Mouse (Mus musculus) liver, embryonic 11.5 days (tissue): ENCODE measurements at regions not wholly inside any gene's neighbourhood (a gene's known extent, or its start where the extent isn't known, plus 50 kb on each side); places are given as distances from the start of the nearest gene placed in this dataset.
"Not testable (repeated sequence)": the region's sequence is repeated elsewhere in the genome, so short reads cannot be mapped to it uniquely, and the experiment has no call there.

Source experiments
- ATAC-seq: fragments of 200-750 bp; cut with Nextera tagmentation; replicated peaks from 2 replicates; pipeline ENCODE4 v1.8.0; 2017; ENCODE audit warnings: moderate number of reproducible peaks, mild to moderate bottlenecking, moderate TSS enrichment, moderate library complexity; ENCODE audit not compliant: low FRiP score
- DNase-seq: peaks from one replicate; pipeline ENCODE4 v3.0.0-alpha.2; 2017; ENCODE audit warnings: low spot score
- H3K27ac ChIP-seq: fragments of 300-500 bp; sonication (generic); 2 replicates; pipeline ENCODE4 v1.5.1; 2014; ENCODE audit warnings: mild to moderate bottlenecking, low read depth, low read length, control low read depth
- H3K27me3 ChIP-seq: fragments of 300-500 bp; sonication (generic); replicated peaks from 2 replicates; pipeline ENCODE4 v1.6.1; 2014; ENCODE audit warnings: low read length, mixed read lengths; ENCODE audit not compliant: control insufficient read depth, insufficient read depth
- H3K36me3 ChIP-seq: fragments of 300-500 bp; sonication (generic); 2 replicates; pipeline ENCODE4 v1.6.1; 2014; ENCODE audit warnings: mild to moderate bottlenecking, low read length, moderate library complexity, mixed read lengths; ENCODE audit not compliant: control insufficient read depth, insufficient read depth
- H3K4me1 ChIP-seq: fragments of 300-500 bp; sonication (generic); replicated peaks from 2 replicates; pipeline ENCODE4 v1.6.1; 2014; ENCODE audit warnings: low read length, mixed read lengths; ENCODE audit not compliant: control insufficient read depth, insufficient read depth
- H3K4me2 ChIP-seq: fragments of 300-500 bp; sonication (generic); 2 replicates; pipeline ENCODE4 v1.6.1; 2014; ENCODE audit warnings: mild to moderate bottlenecking, control low read depth, moderate library complexity
- H3K4me3 ChIP-seq: fragments of 300-500 bp; sonication (generic); 2 replicates; pipeline ENCODE4 v1.5.1; 2014; ENCODE audit warnings: low read depth, low read length, control low read depth
- H3K9ac ChIP-seq: fragments of 300-500 bp; sonication (generic); 2 replicates; pipeline ENCODE4 v1.6.1; 2014; ENCODE audit warnings: low read depth, low read length, control low read depth
- H3K9me3 ChIP-seq: fragments of 300-500 bp; sonication (generic); 2 replicates; pipeline ENCODE4 v1.6.1; 2016; ENCODE audit warnings: low read length, inconsistent platforms, mixed read lengths; ENCODE audit not compliant: control insufficient read depth
- WGBS: fragments of 180-500 bp; shearing (Covaris S2); extraction: QIAGEN DNeasy Blood & Tissue Kit; methylation state at CpG from one replicate; pipeline ENCODE4 v1.1.7; 2014; 5-methylcytosine and 5-hydroxymethylcytosine counted together

- Histone ChIP-seq H3K4me1 (no peaks in the 10 kb centered on the region), H3K27me3 (no peaks in the 10 kb centered on the region), H3K9ac (no peak overlapping the region), H3K4me3 (no peak overlapping the region), H3K4me2 (no peak overlapping the region), H3K36me3 (no peaks in the 10 kb centered on the region), H3K9me3 (0 out of 2 replicates have a peak, but pooled peaks cover 5% of the 10 kb centered on the region), H3K27ac (no peak overlapping the region)
- WGBS: 41% methylated on average over 9 of the region's 9 CpGs
- DNase-seq (peak; percentile 44), ATAC-seq (no peak)
Observed at GRCm38 (mm10) chr10:69005199-69005872, 145.9 kb upstream of the Rhobtb1 start.

- ATAC-seq, H3K4me2 ChIP-seq, H3K27me3 ChIP-seq, H3K9ac ChIP-seq, H3K4me1 ChIP-seq, H3K36me3 ChIP-seq, H3K9me3 ChIP-seq, DNase-seq, H3K4me3 ChIP-seq, H3K27ac ChIP-seq: not testable (repeated sequence)
- WGBS: 81% methylated on average over 8 of the region's 8 CpGs
Observed at GRCm38 (mm10) chr10:69008679-69009078, 142.6 kb upstream of the Rhobtb1 start.

GRCm38 (mm10) chr10:69020811-69021743 lies 130.2 kb upstream of the Rhobtb1 start:
- Histone ChIP-seq H3K27ac (no peak overlapping the region), H3K9ac (no peak overlapping the region), H3K9me3 (no peaks in the 10 kb centered on the region), H3K4me3 (no peak overlapping the region), H3K4me2 (no peak overlapping the region), H3K27me3 (no peaks in the 10 kb centered on the region), H3K36me3 (no peaks in the 10 kb centered on the region), H3K4me1 (no peaks in the 10 kb centered on the region)
- no peak for ATAC-seq
- no peak for DNase-seq
- 84% methylated on average over 30 of the region's 30 CpGs for WGBS

GRCm38 (mm10) chr10:69033410-69033809 lies 117.8 kb upstream of the Rhobtb1 start:
- H3K27ac ChIP-seq: no peak overlapping the region
- WGBS: 68% methylated on average over 9 of the region's 9 CpGs
- H3K9ac ChIP-seq: no peak overlapping the region
- H3K4me1 ChIP-seq: no peaks in the 10 kb centered on the region
- ATAC-seq (no peak), DNase-seq (no peak)
- no peaks in the 10 kb centered on the region for H3K9me3 ChIP-seq
- no peak overlapping the region for H3K4me2 ChIP-seq
- no peak overlapping the region for H3K4me3 ChIP-seq
- no peaks in the 10 kb centered on the region for H3K27me3 ChIP-seq
- H3K36me3 ChIP-seq: no peaks in the 10 kb centered on the region

- H3K9ac ChIP-seq: no peak overlapping the region
- DNase-seq (no peak), ATAC-seq (no peak)
- no peak overlapping the region for H3K27ac ChIP-seq
- 44% methylated on average over 2 of the region's 2 CpGs for WGBS
- H3K4me2 ChIP-seq: no peak overlapping the region
- no peaks in the 10 kb centered on the region for H3K4me1 ChIP-seq
- no peak overlapping the region for H3K4me3 ChIP-seq
- no peaks in the 10 kb centered on the region for H3K9me3 ChIP-seq
- no peaks in the 10 kb centered on the region for H3K27me3 ChIP-seq
- H3K36me3 ChIP-seq: no peaks in the 10 kb centered on the region
Observed at GRCm38 (mm10) chr10:69034390-69035120, 116.7 kb upstream of the Rhobtb1 start.

- not testable (repeated sequence) for H3K4me1 ChIP-seq, H3K27me3 ChIP-seq, ATAC-seq, H3K4me3 ChIP-seq, H3K9me3 ChIP-seq, H3K27ac ChIP-seq, H3K4me2 ChIP-seq, H3K9ac ChIP-seq, H3K36me3 ChIP-seq, DNase-seq
- WGBS: 85% methylated on average over 4 of the region's 4 CpGs
Observed at GRCm38 (mm10) chr10:69035536-69035935, 115.7 kb upstream of the Rhobtb1 start.

- Histone ChIP-seq H3K4me3 (no peak overlapping the region), H3K9ac (no peak overlapping the region), H3K4me2 (no peak overlapping the region), H3K9me3 (no peaks in the 10 kb centered on the region), H3K27me3 (no peaks in the 10 kb centered on the region), H3K36me3 (no peaks in the 10 kb centered on the region), H3K27ac (no peak overlapping the region), H3K4me1 (no peaks in the 10 kb centered on the region)
- 78% methylated on average over 2 of the region's 2 CpGs for WGBS
- no peak for ATAC-seq
- no peak for DNase-seq
Observed at GRCm38 (mm10) chr10:69036096-69036495, 115.1 kb upstream of the Rhobtb1 start.

GRCm38 (mm10) chr10:69044171-69044651 lies 107.0 kb upstream of the Rhobtb1 start:
- Histone ChIP-seq H3K27ac (no peak overlapping the region), H3K4me2 (no peak overlapping the region)
- ATAC-seq: no peak

More at GRCm38 (mm10) chr10:69044171-69044651, 107.0 kb upstream of the Rhobtb1 start:
- no peak for DNase-seq
- no peak overlapping the region for H3K9ac ChIP-seq
- H3K36me3 ChIP-seq: no peaks in the 10 kb centered on the region
- H3K27me3 ChIP-seq: no peaks in the 10 kb centered on the region
- no peaks in the 10 kb centered on the region for H3K4me1 ChIP-seq
- 59% methylated on average over 12 of the region's 12 CpGs for WGBS
- H3K4me3 ChIP-seq: no peak overlapping the region
- no peaks in the 10 kb centered on the region for H3K9me3 ChIP-seq
